Mouse (Mus musculus) hindbrain, embryonic 15.5 days (tissue): ENCODE measurements at regions not wholly inside any gene's neighbourhood (a gene's known extent, or its start where the extent isn't known, plus 50 kb on each side); places are given as distances from the start of the nearest gene placed in this dataset.

Source experiments
- ATAC-seq: fragments of 200-750 bp; cut with Nextera tagmentation; 2 replicates; pipeline ENCODE4 v1.8.0; 2017; ENCODE audit warnings: low read depth, moderate number of reproducible peaks, moderate TSS enrichment; ENCODE audit not compliant: low FRiP score
- H3K27ac ChIP-seq: fragments of 300-500 bp; sonication (generic); replicated peaks from 2 replicates; pipeline ENCODE4 v1.5.1; 2015; ENCODE audit warnings: mild to moderate bottlenecking, inconsistent platforms
- H3K27me3 ChIP-seq: fragments of 300-500 bp; sonication (generic); 2 replicates; pipeline ENCODE4 v1.6.1; 2015; ENCODE audit warnings: control low read depth, inconsistent platforms
- H3K36me3 ChIP-seq: fragments of 300-500 bp; sonication (generic); 2 replicates; pipeline ENCODE4 v1.6.1; 2015; ENCODE audit warnings: control low read depth, inconsistent platforms
- H3K4me1 ChIP-seq: fragments of 300-500 bp; sonication (generic); replicated peaks from 2 replicates; pipeline ENCODE4 v1.6.1; 2015; ENCODE audit warnings: control low read depth, inconsistent platforms
- H3K4me2 ChIP-seq: fragments of 300-500 bp; sonication (generic); 2 replicates; pipeline ENCODE4 v1.6.1; 2015; ENCODE audit warnings: moderate library complexity, mild to moderate bottlenecking, inconsistent platforms
- H3K4me3 ChIP-seq: fragments of 300-500 bp; sonication (generic); 2 replicates; pipeline ENCODE4 v1.5.1; 2015; ENCODE audit warnings: mild to moderate bottlenecking, inconsistent platforms
- H3K9ac ChIP-seq: fragments of 300-500 bp; sonication (generic); 2 replicates; pipeline ENCODE4 v1.6.1; 2015; ENCODE audit warnings: inconsistent platforms
- H3K9me3 ChIP-seq: fragments of 300-500 bp; sonication (generic); 2 replicates; pipeline ENCODE4 v1.6.1; 2016; ENCODE audit warnings: control low read depth, inconsistent platforms
- WGBS: fragments of 180-500 bp; shearing (Covaris S2); methylation state at CpG from one replicate; pipeline ENCODE4 v1.1.7; 2015; 5-methylcytosine and 5-hydroxymethylcytosine counted together

- H3K4me3 ChIP-seq = no peak overlapping the region
- no peak overlapping the region for H3K9ac ChIP-seq
- no peak overlapping the region for H3K27ac ChIP-seq
- WGBS = 50% methylated on average over 3 of the region's 3 CpGs
- no peaks in the 10 kb centered on the region for H3K4me1 ChIP-seq
- H3K27me3 ChIP-seq = no peaks in the 10 kb centered on the region
- no peak overlapping the region for H3K4me2 ChIP-seq
- no peaks in the 10 kb centered on the region for H3K9me3 ChIP-seq
- no peak for ATAC-seq
- H3K36me3 ChIP-seq = no peaks in the 10 kb centered on the region
These were observed 275.3 kb upstream of the Vstm2b start for GRCm38 (mm10) chr7:40622811-40623210.

GRCm38 (mm10) chr7:40623286-40623685, 274.8 kb upstream of the Vstm2b start:
- no peaks in the 10 kb centered on the region for H3K27me3 ChIP-seq
- ATAC-seq = no peak
- no peak overlapping the region for H3K4me2 ChIP-seq
- no peak overlapping the region for H3K9ac ChIP-seq
- no peaks in the 10 kb centered on the region for H3K4me1 ChIP-seq
- no peak overlapping the region for H3K4me3 ChIP-seq
- no peaks in the 10 kb centered on the region for H3K36me3 ChIP-seq
- no peaks in the 10 kb centered on the region for H3K9me3 ChIP-seq
- H3K27ac ChIP-seq = no peak overlapping the region
- WGBS = 87% methylated on average over 2 of the region's 2 CpGs

- no peak for ATAC-seq
- WGBS = 86% methylated on average over 3 of the region's 3 CpGs
These were observed 261.8 kb upstream of the Vstm2b start for GRCm38 (mm10) chr7:40636369-40636768.

GRCm38 (mm10) chr7:40654982-40655381, 243.1 kb upstream of the Vstm2b start:
- H3K36me3 ChIP-seq = no peaks in the 10 kb centered on the region
- H3K9me3 ChIP-seq = no peaks in the 10 kb centered on the region
- H3K27ac ChIP-seq = no peak overlapping the region
- ATAC-seq = 0 out of 2 replicates have a peak, but pooled peaks have one; percentile 12
- H3K27me3 ChIP-seq = no peaks in the 10 kb centered on the region
- H3K4me3 ChIP-seq = no peak overlapping the region
- H3K4me2 ChIP-seq = no peak overlapping the region
- WGBS = 49% methylated on average over 7 of the region's 7 CpGs
- no peaks in the 10 kb centered on the region for H3K4me1 ChIP-seq
- H3K9ac ChIP-seq = no peak overlapping the region

More at GRCm38 (mm10) chr7:40636369-40636768, 261.8 kb upstream of the Vstm2b start:
- Histone ChIP-seq H3K27me3 (no peaks in the 10 kb centered on the region), H3K4me1 (no peaks in the 10 kb centered on the region), H3K36me3 (no peaks in the 10 kb centered on the region), H3K4me2 (no peak overlapping the region), H3K27ac (no peak overlapping the region), H3K9ac (no peak overlapping the region), H3K9me3 (no peaks in the 10 kb centered on the region), H3K4me3 (no peak overlapping the region)

GRCm38 (mm10) chr7:40655391-40655790, 242.7 kb upstream of the Vstm2b start:
- Histone ChIP-seq H3K36me3 (no peaks in the 10 kb centered on the region), H3K4me2 (no peak overlapping the region), H3K9ac (no peak overlapping the region), H3K4me3 (no peak overlapping the region), H3K27ac (no peak overlapping the region), H3K4me1 (no peaks in the 10 kb centered on the region), H3K27me3 (no peaks in the 10 kb centered on the region), H3K9me3 (no peaks in the 10 kb centered on the region)
- no peak for ATAC-seq
- WGBS = 54% methylated on average over 2 of the region's 2 CpGs

- no peak for ATAC-seq
- WGBS = 7% methylated on average over 3 of the region's 3 CpGs
These were observed 238.5 kb upstream of the Vstm2b start for GRCm38 (mm10) chr7:40659662-40660061.

GRCm38 (mm10) chr7:40663781-40664180, 234.3 kb upstream of the Vstm2b start:
- Histone ChIP-seq H3K4me2 (no peak overlapping the region), H3K9ac (no peak overlapping the region), H3K9me3 (no peaks in the 10 kb centered on the region), H3K4me1 (no peaks in the 10 kb centered on the region), H3K36me3 (no peaks in the 10 kb centered on the region), H3K27me3 (no peaks in the 10 kb centered on the region), H3K27ac (no peak overlapping the region), H3K4me3 (no peak overlapping the region)
- ATAC-seq = no peak
- 83% methylated on average over 7 of the region's 7 CpGs for WGBS

More at GRCm38 (mm10) chr7:40659662-40660061, 238.5 kb upstream of the Vstm2b start:
- Histone ChIP-seq H3K27me3 (no peaks in the 10 kb centered on the region), H3K9ac (no peak overlapping the region), H3K4me3 (no peak overlapping the region), H3K36me3 (no peaks in the 10 kb centered on the region), H3K4me1 (no peaks in the 10 kb centered on the region), H3K27ac (no peak overlapping the region), H3K4me2 (no peak overlapping the region), H3K9me3 (no peaks in the 10 kb centered on the region)

- H3K4me3 ChIP-seq = no peak overlapping the region
- WGBS = 92% methylated on average over 5 of the region's 5 CpGs
- ATAC-seq = no peak
These were observed 231.5 kb upstream of the Vstm2b start for GRCm38 (mm10) chr7:40666625-40667024.

GRCm38 (mm10) chr7:40670401-40670800, 227.7 kb upstream of the Vstm2b start:
- 80% methylated on average over 5 of the region's 5 CpGs for WGBS
- no peak overlapping the region for H3K9ac ChIP-seq

More at GRCm38 (mm10) chr7:40666625-40667024, 231.5 kb upstream of the Vstm2b start:
- Histone ChIP-seq H3K4me1 (no peaks in the 10 kb centered on the region), H3K9me3 (no peaks in the 10 kb centered on the region), H3K4me2 (no peak overlapping the region), H3K9ac (no peak overlapping the region), H3K27me3 (no peaks in the 10 kb centered on the region), H3K36me3 (no peaks in the 10 kb centered on the region), H3K27ac (no peak overlapping the region)

GRCm38 (mm10) chr7:40671068-40671467, 227.1 kb upstream of the Vstm2b start:
- ATAC-seq = no peak
- WGBS = 98% methylated on average over 4 of the region's 4 CpGs
- Histone ChIP-seq H3K27ac (no peak overlapping the region), H3K9ac (no peak overlapping the region), H3K4me3 (no peak overlapping the region), H3K9me3 (no peaks in the 10 kb centered on the region), H3K36me3 (no peaks in the 10 kb centered on the region), H3K4me1 (no peaks in the 10 kb centered on the region), H3K4me2 (no peak overlapping the region), H3K27me3 (no peaks in the 10 kb centered on the region)

More at GRCm38 (mm10) chr7:40670401-40670800, 227.7 kb upstream of the Vstm2b start:
- Histone ChIP-seq H3K9me3 (no peaks in the 10 kb centered on the region), H3K27me3 (no peaks in the 10 kb centered on the region), H3K36me3 (no peaks in the 10 kb centered on the region), H3K4me1 (no peaks in the 10 kb centered on the region), H3K4me2 (no peak overlapping the region), H3K27ac (no peak overlapping the region), H3K4me3 (no peak overlapping the region)
- no peak for ATAC-seq

GRCm38 (mm10) chr7:40672348-40672747, 225.8 kb upstream of the Vstm2b start:
- H3K9ac ChIP-seq = no peak overlapping the region
- H3K4me2 ChIP-seq = no peak overlapping the region
- H3K27me3 ChIP-seq = no peaks in the 10 kb centered on the region
- H3K4me3 ChIP-seq = no peak overlapping the region
- no peak overlapping the region for H3K27ac ChIP-seq
- WGBS = 100% methylated on average over 1 of the region's 1 CpGs
- H3K36me3 ChIP-seq = no peaks in the 10 kb centered on the region
- ATAC-seq = no peak
- H3K4me1 ChIP-seq = no peaks in the 10 kb centered on the region
- no peaks in the 10 kb centered on the region for H3K9me3 ChIP-seq

- WGBS = 39% methylated on average over 3 of the region's 3 CpGs
These were observed 223.7 kb upstream of the Vstm2b start for GRCm38 (mm10) chr7:40674397-40674796.

GRCm38 (mm10) chr7:40677601-40678000, 220.5 kb upstream of the Vstm2b start:
- Histone ChIP-seq H3K4me2 (no peak overlapping the region), H3K27ac (no peak overlapping the region), H3K4me3 (no peak overlapping the region), H3K27me3 (peaks cover 3% of the 10 kb centered on the region; the same call in 1 of the 2 replicates), H3K9me3 (no peaks in the 10 kb centered on the region), H3K9ac (no peak overlapping the region), H3K4me1 (peaks cover 17% of the 10 kb centered on the region; the same call in 1 of the 2 replicates), H3K36me3 (no peaks in the 10 kb centered on the region)
- no peak for ATAC-seq
- WGBS = 62% methylated on average over 2 of the region's 2 CpGs

More at GRCm38 (mm10) chr7:40674397-40674796, 223.7 kb upstream of the Vstm2b start:
- Histone ChIP-seq H3K4me2 (no peak overlapping the region), H3K27ac (no peak overlapping the region), H3K4me1 (no peaks in the 10 kb centered on the region), H3K27me3 (no peaks in the 10 kb centered on the region), H3K9me3 (no peaks in the 10 kb centered on the region), H3K9ac (no peak overlapping the region), H3K36me3 (no peaks in the 10 kb centered on the region), H3K4me3 (no peak overlapping the region)
- no peak for ATAC-seq
